Mouse (Mus musculus) kidney, embryonic 14.5 days (tissue): ENCODE measurements around the gene Nr6a1. TPM values are rescaled to one million over a fixed set of nuclear protein-coding genes. Genes with fewer than 3 reads are reported as not detected.
A peak's percentile ranks its signal among the peaks of the same experiment; 100 is the strongest.

Experiments
- ATAC-seq: fragments of 200-750 bp; cut with Nextera tagmentation; 2 replicates; pipeline ENCODE4 v1.8.0; 2017; ENCODE audit warnings: moderate number of reproducible peaks, mild to moderate bottlenecking, moderate TSS enrichment, moderate library complexity; ENCODE audit not compliant: low FRiP score, low TSS enrichment
- H3K27ac ChIP-seq: fragments of 300-500 bp; sonication (generic); 2 replicates; pipeline ENCODE4 v1.5.1; 2014; ENCODE audit warnings: low read depth, mild to moderate bottlenecking, low read length, moderate library complexity, mixed read lengths
- H3K27me3 ChIP-seq: fragments of 300-500 bp; sonication (generic); 2 replicates; pipeline ENCODE4 v1.6.1; 2014; ENCODE audit warnings: mild to moderate bottlenecking, low read length; ENCODE audit not compliant: control insufficient read depth, insufficient read depth
- H3K36me3 ChIP-seq: fragments of 300-500 bp; sonication (generic); 2 replicates; pipeline ENCODE4 v1.6.1; 2014; ENCODE audit warnings: low read length, mixed read lengths; ENCODE audit not compliant: control insufficient read depth, insufficient read depth
- H3K4me1 ChIP-seq: fragments of 300-500 bp; sonication (generic); 2 replicates; pipeline ENCODE4 v1.6.1; 2014; ENCODE audit warnings: low read length, mixed read lengths; ENCODE audit not compliant: control insufficient read depth, insufficient read depth
- H3K4me2 ChIP-seq: fragments of 300-500 bp; sonication (generic); replicated peaks from 2 replicates; pipeline ENCODE4 v1.6.1; 2014; ENCODE audit warnings: low read depth, mild to moderate bottlenecking, low read length
- H3K4me3 ChIP-seq: fragments of 300-500 bp; sonication (generic); 2 replicates; pipeline ENCODE4 v1.5.1; 2014; ENCODE audit warnings: mild to moderate bottlenecking, low read length
- H3K9ac ChIP-seq: fragments of 300-500 bp; sonication (generic); 2 replicates; pipeline ENCODE4 v1.6.1; 2014; ENCODE audit warnings: low read depth, mild to moderate bottlenecking, low read length, moderate library complexity
- H3K9me3 ChIP-seq: fragments of 300-500 bp; sonication (generic); 2 replicates; pipeline ENCODE4 v1.6.1; 2016; ENCODE audit warnings: low read length; ENCODE audit not compliant: control insufficient read depth
- WGBS: fragments of 180-500 bp; shearing (Covaris S2); extraction: QIAGEN DNeasy Blood & Tissue Kit; methylation state at CpG from one replicate; pipeline ENCODE4 v1.1.7; 2014; 5-methylcytosine and 5-hydroxymethylcytosine counted together
- polyA plus RNA-seq: library from polyadenylated mRNA; unstranded; fragments of >200 nt; fragmentation: Nextera tagmentation; extraction: Ambion mirVana; gene quantifications from 2 replicates; pipeline ENCODE4 v1.2.1, GENCODE M21; 2014

Nr6a1 gene
- polyA plus RNA-seq, 1 experiment from 2014 or later: 1.4 TPM

DNA sequence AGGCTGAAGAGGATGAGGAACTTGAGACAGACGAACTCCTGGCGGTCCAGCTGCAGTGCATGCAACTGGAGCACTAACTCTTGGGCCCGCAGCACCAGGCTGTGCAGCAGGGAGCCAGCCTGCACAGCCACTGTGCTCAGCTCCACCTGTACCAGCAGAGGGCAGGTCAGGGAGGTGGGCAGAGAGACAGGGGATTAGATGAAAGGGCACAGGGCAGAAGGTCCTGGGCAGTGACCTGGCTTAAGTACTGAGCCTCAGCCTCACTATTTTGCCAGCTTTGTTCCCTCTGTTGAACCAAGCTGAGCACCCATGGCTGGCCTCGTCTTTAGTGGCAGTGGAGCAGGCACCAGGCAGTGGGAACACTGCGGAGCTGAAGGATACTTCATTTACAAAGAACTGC lies 227.3 kb downstream of the Nr6a1 start:
- H3K4me2 ChIP-seq: no peak overlapping the region
- H3K4me3 ChIP-seq: no peak overlapping the region
- H3K9me3 ChIP-seq: no peaks in the 10 kb centered on the region
- 61% methylated on average over 5 of the region's 5 CpGs for WGBS
- H3K9ac ChIP-seq: no peak overlapping the region
- H3K27me3 ChIP-seq: no peaks in the 10 kb centered on the region
- no peaks in the 10 kb centered on the region for H3K4me1 ChIP-seq
- no peak for ATAC-seq
- no peaks in the 10 kb centered on the region for H3K36me3 ChIP-seq
- H3K27ac ChIP-seq: no peak overlapping the region

DNA sequence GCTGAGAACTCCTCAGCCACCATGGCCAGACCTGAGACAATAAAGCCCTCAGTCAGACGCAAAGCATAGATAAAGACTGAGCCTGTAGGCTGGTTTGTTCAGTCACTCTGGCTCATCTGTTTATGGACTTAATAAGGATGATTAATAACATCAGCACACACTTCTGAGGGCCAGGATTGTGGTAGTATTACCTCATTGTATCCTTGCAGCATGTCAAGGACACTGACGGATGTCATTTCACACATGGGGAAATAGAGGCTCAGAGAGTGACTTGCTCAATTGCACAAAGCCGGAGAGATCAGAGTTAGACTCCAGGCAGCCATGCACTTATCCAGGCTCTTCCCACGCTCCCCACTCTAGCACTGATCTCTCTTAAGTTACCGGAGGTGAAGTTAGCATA lies 228.9 kb downstream of the Nr6a1 start:
- H3K27ac ChIP-seq: no peak overlapping the region
- 83% methylated on average over 5 of the region's 5 CpGs for WGBS
- H3K36me3 ChIP-seq: no peaks in the 10 kb centered on the region
- no peaks in the 10 kb centered on the region for H3K9me3 ChIP-seq
- no peak overlapping the region for H3K4me3 ChIP-seq
- H3K27me3 ChIP-seq: no peaks in the 10 kb centered on the region
- no peak overlapping the region for H3K4me2 ChIP-seq
- no peaks in the 10 kb centered on the region for H3K4me1 ChIP-seq
- H3K9ac ChIP-seq: no peak overlapping the region
- ATAC-seq: no peak

DNA sequence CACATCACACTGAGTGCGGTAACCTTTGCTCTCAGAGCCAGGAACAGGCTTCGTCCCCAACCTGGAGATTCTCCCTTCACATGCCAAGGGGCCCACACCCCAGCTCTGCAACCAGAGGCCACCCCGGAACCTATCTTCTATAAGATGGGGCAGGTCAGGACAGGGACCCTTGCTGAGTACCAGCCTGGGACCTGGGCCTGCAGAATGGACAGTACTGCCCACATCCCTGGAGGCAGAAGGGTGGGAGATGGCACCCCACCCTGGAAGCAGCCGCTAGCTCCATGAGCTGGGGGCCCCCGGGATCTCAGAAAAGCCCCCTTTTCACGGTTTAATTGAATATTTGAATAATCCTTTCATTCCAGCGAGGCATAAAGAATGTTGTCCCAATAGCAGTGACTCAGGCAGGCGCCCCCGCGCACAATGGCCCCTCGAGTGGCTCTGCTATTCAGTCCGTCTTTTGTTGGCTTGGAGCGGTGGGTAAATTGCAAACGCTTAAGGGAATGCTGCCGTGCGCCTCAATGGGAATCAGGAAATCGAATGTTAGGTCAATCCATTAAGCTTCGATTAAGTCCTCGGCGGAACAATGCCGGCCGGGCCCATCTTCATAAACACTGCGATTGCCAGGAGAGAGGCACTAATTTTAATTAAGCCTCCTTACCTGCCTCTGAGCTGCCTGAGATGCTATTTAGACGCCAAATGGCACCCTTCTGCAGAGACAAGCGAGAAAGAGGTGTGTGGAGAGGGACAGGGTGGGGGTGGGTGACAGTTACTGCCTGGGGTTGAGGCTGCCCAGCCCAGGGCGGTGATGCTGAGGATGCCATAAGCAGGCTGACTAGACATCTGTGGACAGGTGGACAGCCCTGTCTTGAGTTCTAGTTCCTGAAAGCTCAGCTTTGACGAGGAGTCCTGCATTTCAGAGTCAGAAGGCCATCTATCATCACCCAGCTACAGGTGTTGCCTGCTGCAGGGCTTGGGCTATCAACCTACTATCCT lies 230.1 kb downstream of the Nr6a1 start:
- no peak overlapping the region for H3K27ac ChIP-seq
- no peaks in the 10 kb centered on the region for H3K9me3 ChIP-seq
- H3K27me3 ChIP-seq: no peaks in the 10 kb centered on the region
- no peaks in the 10 kb centered on the region for H3K36me3 ChIP-seq
- H3K4me3 ChIP-seq: no peak overlapping the region
- no peak overlapping the region for H3K9ac ChIP-seq
- H3K4me2 ChIP-seq: no peak overlapping the region
- no peaks in the 10 kb centered on the region for H3K4me1 ChIP-seq
- WGBS: 61% methylated on average over 27 of the region's 27 CpGs
- no peak for ATAC-seq

DNA sequence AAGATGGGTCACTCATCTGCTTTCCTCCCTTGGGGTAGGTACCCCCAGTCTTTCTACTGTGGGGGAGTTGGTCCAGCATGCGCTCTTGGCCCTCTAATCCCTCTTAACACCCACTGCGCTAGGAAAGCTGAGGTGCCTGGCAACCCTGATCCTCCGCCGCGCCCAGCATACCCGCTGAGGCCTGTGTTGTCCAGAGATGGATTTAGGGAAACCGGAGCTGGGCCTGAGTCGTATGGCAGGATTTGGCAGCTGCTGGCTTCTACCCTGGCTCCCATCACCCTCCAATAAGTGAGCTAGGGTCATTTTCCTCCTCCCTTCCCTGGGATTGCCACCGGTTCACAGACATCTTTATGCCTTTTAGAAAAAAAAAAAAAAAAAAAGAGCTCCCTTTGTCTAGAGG lies 231.7 kb downstream of the Nr6a1 start:
- no peak for ATAC-seq
- 68% methylated on average over 9 of the region's 9 CpGs for WGBS

GRCm38 (mm10) chr2:38691542-38691941 lies 235.9 kb downstream of the Nr6a1 start:
- no peaks in the 10 kb centered on the region for H3K36me3 ChIP-seq
- H3K9ac ChIP-seq: no peak overlapping the region
- no peak overlapping the region for H3K27ac ChIP-seq
- H3K27me3 ChIP-seq: 0 out of 2 replicates have a peak, but pooled peaks cover 6% of the 10 kb centered on the region
- H3K9me3 ChIP-seq: no peaks in the 10 kb centered on the region
- no peak overlapping the region for H3K4me2 ChIP-seq
- no peak for ATAC-seq
- H3K4me3 ChIP-seq: no peak overlapping the region
- WGBS: 18% methylated on average over 8 of the region's 8 CpGs
- peaks cover 7% of the 10 kb centered on the region; the same call in 1 of the 2 replicates for H3K4me1 ChIP-seq

More for the DNA sequence above, 231.7 kb downstream of the Nr6a1 start:
- H3K9me3 ChIP-seq: no peaks in the 10 kb centered on the region
- no peaks in the 10 kb centered on the region for H3K27me3 ChIP-seq
- H3K4me2 ChIP-seq: no peak overlapping the region
- H3K36me3 ChIP-seq: no peaks in the 10 kb centered on the region
- no peak overlapping the region for H3K4me3 ChIP-seq
- H3K4me1 ChIP-seq: no peaks in the 10 kb centered on the region
- H3K27ac ChIP-seq: no peak overlapping the region
- H3K9ac ChIP-seq: no peak overlapping the region

- Histone ChIP-seq H3K9ac (no peak overlapping the region), H3K4me3 (no peak overlapping the region), H3K36me3 (no peaks in the 10 kb centered on the region), H3K4me2 (no peak overlapping the region), H3K27ac (no peak overlapping the region), H3K9me3 (no peaks in the 10 kb centered on the region), H3K27me3 (0 out of 2 replicates have a peak, but pooled peaks cover 6% of the 10 kb centered on the region), H3K4me1 (peaks cover 7% of the 10 kb centered on the region; the same call in 1 of the 2 replicates)
- no peak for ATAC-seq
- WGBS: 75% methylated on average over 1 of the region's 1 CpGs
Observed at GRCm38 (mm10) chr2:38689881-38690280, 237.6 kb downstream of the Nr6a1 start.

GRCm38 (mm10) chr2:38688791-38689520 lies 238.5 kb downstream of the Nr6a1 start:
- H3K4me1 ChIP-seq: peaks cover 7% of the 10 kb centered on the region; the same call in 1 of the 2 replicates
- ATAC-seq: peak; percentile 67
- H3K27me3 ChIP-seq: 0 out of 2 replicates have a peak, but pooled peaks cover 6% of the 10 kb centered on the region
- H3K4me2 ChIP-seq: peak overlapping the region; percentile 55
- H3K27ac ChIP-seq: no peak overlapping the region
- H3K9me3 ChIP-seq: no peaks in the 10 kb centered on the region
- 5% methylated on average over 27 of the region's 29 CpGs for WGBS
- H3K9ac ChIP-seq: peak overlapping the region; percentile 37; the same call in 1 of the 2 replicates
- H3K36me3 ChIP-seq: no peaks in the 10 kb centered on the region
- H3K4me3 ChIP-seq: peak overlapping the region; percentile 30

DNA sequence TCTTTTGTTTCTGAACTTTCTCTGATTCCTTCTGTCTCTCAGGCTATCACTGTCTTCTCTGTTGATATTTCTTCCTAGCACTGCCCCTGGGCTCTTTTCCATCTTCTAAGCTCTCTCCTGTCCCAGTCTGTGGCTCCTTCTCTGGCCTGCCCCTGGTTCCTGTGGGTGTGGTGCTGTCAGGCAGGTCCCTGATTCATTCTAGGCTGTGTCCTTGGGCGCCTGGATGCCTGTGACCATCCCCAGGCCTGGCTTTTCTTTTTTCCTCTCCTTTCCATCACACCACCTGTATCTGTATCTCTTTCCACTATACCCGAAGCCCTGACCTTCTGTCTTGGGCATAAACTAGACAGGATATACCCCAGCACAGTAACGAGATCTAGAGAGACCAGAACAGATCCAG lies 241.7 kb downstream of the Nr6a1 start:
- Histone ChIP-seq H3K4me1 (peaks cover 7% of the 10 kb centered on the region; the same call in 1 of the 2 replicates), H3K27ac (no peak overlapping the region), H3K36me3 (no peaks in the 10 kb centered on the region), H3K27me3 (0 out of 2 replicates have a peak, but pooled peaks cover 6% of the 10 kb centered on the region), H3K9ac (no peak overlapping the region), H3K4me3 (no peak overlapping the region), H3K4me2 (no peak overlapping the region), H3K9me3 (no peaks in the 10 kb centered on the region)
- ATAC-seq: no peak
- 80% methylated on average over 3 of the region's 3 CpGs for WGBS
